Mouse (Mus musculus) heart, postnatal 0 days (tissue): ENCODE data around the gene Srp72. TPM values are rescaled to one million over a fixed set of nuclear protein-coding genes. Genes with fewer than 3 reads are reported as not detected.
"Not testable (repeated sequence)": the region's sequence is repeated elsewhere in the genome, so short reads cannot be mapped to it uniquely, and the experiment has no call there.

Experiments
- ATAC-seq: fragments of 200-750 bp; cut with Nextera tagmentation; 2 replicates; pipeline ENCODE4 v1.8.0; 2017; ENCODE audit warnings: low read depth, moderate number of reproducible peaks, moderate library complexity; ENCODE audit not compliant: insufficient read depth
- DNase-seq: peaks from one replicate; pipeline ENCODE4 v3.0.0-alpha.2; 2016; ENCODE audit warnings: low spot score
- H3K27ac ChIP-seq: fragments of 300-500 bp; sonication (generic); 2 replicates; pipeline ENCODE4 v1.5.1; 2014; ENCODE audit warnings: low read depth, mild to moderate bottlenecking
- H3K27me3 ChIP-seq: fragments of 300-500 bp; sonication (generic); 2 replicates; pipeline ENCODE4 v1.6.1; 2014; ENCODE audit warnings: low read length, mixed read lengths; ENCODE audit not compliant: control insufficient read depth, insufficient read depth
- H3K36me3 ChIP-seq: fragments of 300-500 bp; sonication (generic); replicated peaks from 2 replicates; pipeline ENCODE4 v1.6.1; 2014; ENCODE audit warnings: low read length, mixed read lengths; ENCODE audit not compliant: control insufficient read depth, insufficient read depth
- H3K4me1 ChIP-seq: fragments of 300-500 bp; sonication (generic); 2 replicates; pipeline ENCODE4 v1.6.1; 2014; ENCODE audit warnings: antibody characterized with exemption; ENCODE audit not compliant: control insufficient read depth, insufficient read depth
- H3K4me2 ChIP-seq: fragments of 300-500 bp; sonication (generic); 2 replicates; pipeline ENCODE4 v1.6.1; 2014; ENCODE audit warnings: low read depth, mild to moderate bottlenecking, low read length, moderate library complexity
- H3K4me3 ChIP-seq: fragments of 300-500 bp; sonication (generic); 2 replicates; pipeline ENCODE4 v1.5.1; 2014; ENCODE audit warnings: low read depth, low read length
- H3K9ac ChIP-seq: fragments of 300-500 bp; sonication (generic); replicated peaks from 2 replicates; pipeline ENCODE4 v1.6.1; 2014; ENCODE audit warnings: low read depth, low read length, mixed read lengths
- H3K9me3 ChIP-seq: fragments of 300-500 bp; sonication (generic); replicated peaks from 2 replicates; pipeline ENCODE4 v1.6.1; 2016; ENCODE audit warnings: low read length; ENCODE audit not compliant: control insufficient read depth
- CTCF ChIP-seq: IDR thresholded peaks from 2 replicates; pipeline ENCODE4 v1.5.1; 2016; ENCODE audit warnings: antibody characterized with exemption, control low read depth, low read depth
- EP300 ChIP-seq: IDR thresholded peaks from 2 replicates; pipeline ENCODE4 v1.6.1; 2016; ENCODE audit warnings: antibody characterized with exemption, low read depth
- WGBS: fragments of 180-500 bp; shearing (Covaris S2); extraction: QIAGEN DNeasy Blood & Tissue Kit; methylation state at CpG from one replicate; pipeline ENCODE4 v1.1.7; 2014; 5-methylcytosine and 5-hydroxymethylcytosine counted together
- polyA plus RNA-seq: library from polyadenylated mRNA; unstranded; fragments of >200 nt; fragmentation: Nextera tagmentation; extraction: Ambion mirVana; gene quantifications from 2 replicates; pipeline ENCODE4 v1.2.1, GENCODE M21; 2015
- total RNA-seq: library from RNA; depleted of rRNA; stranded (reverse); fragments of >200 nt; gene quantifications from 2 replicates; pipeline ENCODE4 v1.2.3, GENCODE M21; 2014; ENCODE audit warnings: low replicate concordance; rRNA removed

Srp72 gene
- total and polyA plus RNA-seq, 2 experiments from 2014 or later, result 36.3 to 37.8 TPM

GRCm38 (mm10) chr5:77029735-77030134 is 55.3 kb downstream of the Srp72 start:
- DNase-seq (peak; percentile 59), ATAC-seq (peak; percentile 60; the same call in 1 of the 2 replicates)
- Histone ChIP-seq H3K36me3 (no peaks in the 10 kb centered on the region), H3K27me3 (no peaks in the 10 kb centered on the region), H3K9ac (no peak overlapping the region), H3K9me3 (no peaks in the 10 kb centered on the region), H3K27ac (no peak overlapping the region), H3K4me1 (no peaks in the 10 kb centered on the region), H3K4me3 (no peak overlapping the region), H3K4me2 (no peak overlapping the region)
- TF ChIP-seq EP300 (no peak), CTCF (peak; percentile 74)
- 80% methylated on average over 5 of the region's 5 CpGs for WGBS

- not testable (repeated sequence) for H3K36me3 ChIP-seq
These were observed 60.6 kb downstream of the Srp72 start for GRCm38 (mm10) chr5:77035101-77035500.

GRCm38 (mm10) chr5:77038451-77038850 is 64.0 kb downstream of the Srp72 start:
- Histone ChIP-seq H3K4me3 (no peak overlapping the region), H3K9me3 (no peaks in the 10 kb centered on the region), H3K4me1 (no peaks in the 10 kb centered on the region), H3K27me3 (no peaks in the 10 kb centered on the region), H3K36me3 (no peaks in the 10 kb centered on the region), H3K4me2 (no peak overlapping the region), H3K9ac (no peak overlapping the region), H3K27ac (no peak overlapping the region)
- ATAC-seq (no peak), DNase-seq (no peak)
- TF ChIP-seq CTCF (no peak), EP300 (no peak)
- WGBS, result 84% methylated on average over 10 of the region's 10 CpGs

More at GRCm38 (mm10) chr5:77035101-77035500, 60.6 kb downstream of the Srp72 start:
- not testable (repeated sequence) for H3K27ac ChIP-seq, DNase-seq, H3K4me3 ChIP-seq, H3K27me3 ChIP-seq, H3K9me3 ChIP-seq, H3K9ac ChIP-seq, ATAC-seq, H3K4me1 ChIP-seq, H3K4me2 ChIP-seq

- no peaks in the 10 kb centered on the region for H3K9me3 ChIP-seq
- no peaks in the 10 kb centered on the region for H3K4me1 ChIP-seq
- no peaks in the 10 kb centered on the region for H3K36me3 ChIP-seq
- H3K9ac ChIP-seq, result no peak overlapping the region
- no peak for ATAC-seq
- DNase-seq, result no peak
- H3K27ac ChIP-seq, result no peak overlapping the region
- TF ChIP-seq EP300 (no peak), CTCF (no peak)
- H3K4me3 ChIP-seq, result no peak overlapping the region
- H3K4me2 ChIP-seq, result no peak overlapping the region
- H3K27me3 ChIP-seq, result no peaks in the 10 kb centered on the region
These were observed 64.9 kb downstream of the Srp72 start for GRCm38 (mm10) chr5:77039391-77039790.

- no peak overlapping the region for H3K9ac ChIP-seq
- ATAC-seq (no peak), DNase-seq (no peak)
- H3K36me3 ChIP-seq, result no peaks in the 10 kb centered on the region
- WGBS, result 60% methylated on average over 5 of the region's 5 CpGs
- H3K4me3 ChIP-seq, result no peak overlapping the region
- TF ChIP-seq CTCF (no peak), EP300 (no peak)
- H3K9me3 ChIP-seq, result no peaks in the 10 kb centered on the region
- no peaks in the 10 kb centered on the region for H3K4me1 ChIP-seq
- no peak overlapping the region for H3K4me2 ChIP-seq
- no peaks in the 10 kb centered on the region for H3K27me3 ChIP-seq
- no peak overlapping the region for H3K27ac ChIP-seq
These were observed 69.9 kb downstream of the Srp72 start for GRCm38 (mm10) chr5:77044362-77044761.

Other genes with a start within 250 kb of the Srp72 start
- 12.1 and 16.4 TPM in 2 replicates for gene Aasdh, start 69.2 kb upstream of the Srp72 start, total RNA-seq
- gene Aasdh, start 69.2 kb upstream of the Srp72 start, polyA plus RNA-seq, result 8.7 and 9.6 TPM in 2 replicates
- gene Paics, start 23.4 kb upstream of the Srp72 start, total RNA-seq, result 173 and 191 TPM in 2 replicates
- 168 and 171 TPM in 2 replicates for gene Paics, start 23.4 kb upstream of the Srp72 start, polyA plus RNA-seq
- gene Ppat, start 23.1 kb upstream of the Srp72 start, total RNA-seq, result 15.7 and 16.2 TPM in 2 replicates
- gene Ppat, start 23.1 kb upstream of the Srp72 start, polyA plus RNA-seq, result 20.2 and 24.2 TPM in 2 replicates
- not detected in 2 replicates for gene Arl9, start 29.4 kb downstream of the Srp72 start, total RNA-seq
- gene Arl9, start 29.4 kb downstream of the Srp72 start, polyA plus RNA-seq, result not detected in 2 replicates
- gene Thegl, start 41.3 kb downstream of the Srp72 start, total RNA-seq, result not detected in 2 replicates
- not detected in 2 replicates for gene Thegl, start 41.3 kb downstream of the Srp72 start, polyA plus RNA-seq
- gene Hopx, start 140.4 kb downstream of the Srp72 start, total RNA-seq, result 510 and 558 TPM in 2 replicates
- gene Hopx, start 140.4 kb downstream of the Srp72 start, polyA plus RNA-seq, result 41.0 and 42.6 TPM in 2 replicates
- gene Spink2, start 236.8 kb downstream of the Srp72 start, total RNA-seq, result 22.6 TPM in 1 of 2 replicates, not detected in the other
- gene Spink2, start 236.8 kb downstream of the Srp72 start, polyA plus RNA-seq, result 1.5 and 2.1 TPM in 2 replicates